Mouse (Mus musculus) c-Kit-negative CD71-positive TER-119-positive erythroid progenitor cells, embryonic 14.5 days (primary cell): Measurements from ENCODE around the gene Hmg20a.
"Not testable (repeated sequence)": the region's sequence is repeated elsewhere in the genome, so short reads cannot be mapped to it uniquely, and the experiment has no call there.

Experiments used
- DNase-seq: peaks from one replicate; pipeline ENCODE4 v3.0.0-alpha.2; 2013; ENCODE audit warnings: low read depth, low spot score

Hmg20a gene

DNA sequence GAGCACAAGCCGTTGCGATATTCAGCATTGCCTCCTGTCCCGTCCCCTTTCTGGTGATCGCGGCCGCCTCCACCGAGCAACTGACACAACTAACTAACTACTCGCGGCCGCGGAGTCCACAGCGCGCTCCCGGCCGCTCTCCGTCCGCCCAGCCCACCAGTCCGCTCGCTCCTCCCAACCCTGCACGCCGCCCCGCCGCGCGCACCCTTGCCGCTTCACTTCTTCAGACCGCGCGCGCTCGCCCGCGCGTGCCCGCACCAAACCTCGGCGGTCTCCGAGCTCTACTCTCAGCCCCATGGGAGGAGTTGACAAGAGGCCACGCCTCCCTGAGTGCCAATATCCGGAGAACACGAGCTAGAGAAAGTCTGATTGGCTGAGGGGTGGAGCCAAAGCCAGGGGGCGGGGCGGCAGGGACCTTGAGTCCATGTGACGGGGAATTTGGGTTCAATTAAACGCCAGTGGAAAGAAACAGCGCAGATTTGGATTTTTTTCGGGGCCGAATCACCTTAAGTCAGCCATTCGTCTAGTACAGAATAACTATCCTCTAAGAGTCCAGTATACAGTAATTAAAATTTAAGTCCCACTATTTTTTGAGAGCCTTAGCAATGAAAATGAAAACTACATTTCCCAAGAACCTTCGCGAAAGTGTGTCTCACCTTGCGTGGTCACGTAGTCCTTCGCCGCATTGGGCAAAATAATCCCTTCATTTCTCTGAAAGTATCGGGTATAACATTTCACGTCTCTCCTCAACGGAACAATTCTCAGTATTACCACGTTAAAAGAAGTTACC is at the start of gene Hmg20a, which contains the start of gene Peak1:
Gene Hmg20a (plus strand): TSS at position 662 of the 790 bp plus-strand sequence.
Gene Peak1 (minus strand): TSS at position 120 of the 790 bp plus-strand sequence.
- DNase-seq: peak; percentile 100

DNA sequence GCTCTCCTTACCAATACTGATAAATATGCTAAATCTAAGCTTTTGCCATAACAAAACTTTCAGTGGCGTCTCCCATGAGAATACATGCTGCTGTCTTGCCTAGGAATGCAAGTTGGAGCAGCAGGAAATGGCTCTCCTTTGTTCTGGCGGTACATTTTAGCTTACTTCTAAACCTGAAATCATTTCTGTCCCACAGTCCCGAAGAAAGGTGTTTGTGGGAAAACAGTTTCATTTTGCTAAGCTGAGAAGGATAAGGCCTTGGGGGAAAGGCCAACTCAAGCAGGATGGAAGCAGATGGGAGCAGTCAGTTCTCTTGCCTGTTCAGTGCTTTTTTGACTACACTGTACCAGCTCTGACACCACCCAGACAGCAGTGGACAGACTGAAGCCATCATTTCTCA is 49.6 kb upstream of the Hmg20a start:
- no peak for DNase-seq

DNA sequence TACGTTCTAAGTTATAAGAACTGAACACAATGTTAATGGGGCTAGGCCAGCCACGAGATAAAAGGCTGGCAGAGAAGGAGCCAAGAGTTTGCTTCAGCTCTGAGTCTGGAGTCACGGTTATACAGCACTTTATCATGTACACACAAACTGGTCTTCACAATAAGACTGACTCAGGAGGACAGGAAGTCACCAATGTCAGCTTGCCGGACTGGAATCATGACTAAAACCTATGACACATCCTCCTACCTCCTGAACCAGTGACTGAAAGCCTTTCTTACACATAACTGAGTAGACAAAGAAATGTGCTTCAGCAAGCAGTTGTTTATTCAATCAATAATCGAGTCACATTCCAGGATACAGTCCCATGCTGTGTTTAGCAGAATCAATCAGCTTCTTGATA is 47.7 kb upstream of the Hmg20a start:
- no peak for DNase-seq

DNA sequence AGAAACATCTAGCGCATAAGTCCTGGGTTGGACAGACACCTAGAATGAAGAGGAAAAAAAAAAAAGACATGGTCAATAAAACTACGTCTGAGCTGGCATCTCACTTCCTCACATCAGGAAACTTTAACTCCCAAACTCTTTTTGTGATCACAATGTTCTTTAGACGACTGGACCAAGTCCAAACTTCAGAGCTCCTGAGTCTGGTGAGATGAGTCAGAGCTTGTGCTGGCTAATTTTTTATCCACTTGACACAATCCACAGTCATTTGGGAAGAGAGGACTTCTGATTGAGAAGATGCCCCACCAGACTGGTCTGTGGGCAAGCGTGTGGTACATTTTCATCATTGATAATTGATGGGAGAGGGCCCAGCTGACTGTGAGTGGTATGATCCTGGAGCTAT is 44.0 kb upstream of the Hmg20a start:
- DNase-seq: no peak

DNA sequence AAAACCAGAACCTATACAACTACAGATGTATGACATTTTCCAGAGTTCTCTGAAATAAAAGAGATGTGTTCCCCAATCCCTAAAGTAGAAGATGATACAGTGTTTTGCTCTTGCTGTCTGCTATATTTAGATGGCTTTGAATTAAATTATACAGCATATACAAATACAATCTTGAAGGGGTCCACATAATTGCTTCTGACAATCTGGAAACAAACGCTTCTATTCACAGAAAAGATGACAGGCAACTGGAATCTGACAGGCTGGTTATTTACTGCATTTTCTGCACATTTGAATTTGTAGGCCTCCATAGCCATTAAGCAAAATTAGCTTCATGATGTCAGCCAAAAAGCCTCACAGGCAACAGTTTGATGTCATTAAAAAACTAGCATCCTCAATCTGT is 35.6 kb upstream of the Hmg20a start:
- DNase-seq: no peak

DNA sequence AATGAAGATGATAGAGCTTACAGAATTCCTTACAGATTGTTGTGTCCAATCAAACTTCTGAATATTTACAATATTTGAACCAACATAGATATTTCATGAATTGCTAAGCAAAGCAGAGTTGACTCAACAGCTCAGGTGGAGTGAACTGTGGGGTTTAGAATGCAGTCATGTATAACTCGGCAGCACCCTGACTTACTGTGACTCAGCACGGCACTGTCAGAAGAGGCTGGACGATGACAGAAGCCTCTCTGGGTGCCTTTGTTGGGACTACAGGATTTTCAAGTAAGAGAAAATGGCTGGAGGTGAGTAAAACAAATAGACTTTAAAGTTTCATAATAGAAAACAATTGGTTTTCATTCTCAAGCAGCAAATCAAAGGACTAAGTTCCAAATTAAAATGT is 25.6 kb upstream of the Hmg20a start:
- DNase-seq: no peak

DNA sequence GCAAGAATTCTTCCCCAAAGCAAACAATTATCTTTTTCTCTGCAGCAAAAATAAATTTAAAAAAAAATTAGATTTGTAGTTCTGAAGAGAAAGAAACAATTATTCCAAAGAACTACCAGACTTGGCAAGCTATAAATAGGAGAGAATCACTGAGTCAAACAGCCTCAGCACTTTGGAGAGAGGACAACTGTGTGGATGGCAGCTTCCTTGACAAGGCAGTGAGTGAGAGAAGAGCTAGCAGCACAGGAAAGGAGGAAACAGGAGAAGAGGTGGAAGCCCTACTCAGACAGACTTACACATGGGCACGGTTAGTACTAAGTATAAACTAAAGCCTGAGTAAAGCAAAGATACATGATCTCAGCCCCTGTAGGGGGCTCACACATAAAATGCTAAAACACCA is 22.1 kb upstream of the Hmg20a start:
- no peak for DNase-seq

DNA sequence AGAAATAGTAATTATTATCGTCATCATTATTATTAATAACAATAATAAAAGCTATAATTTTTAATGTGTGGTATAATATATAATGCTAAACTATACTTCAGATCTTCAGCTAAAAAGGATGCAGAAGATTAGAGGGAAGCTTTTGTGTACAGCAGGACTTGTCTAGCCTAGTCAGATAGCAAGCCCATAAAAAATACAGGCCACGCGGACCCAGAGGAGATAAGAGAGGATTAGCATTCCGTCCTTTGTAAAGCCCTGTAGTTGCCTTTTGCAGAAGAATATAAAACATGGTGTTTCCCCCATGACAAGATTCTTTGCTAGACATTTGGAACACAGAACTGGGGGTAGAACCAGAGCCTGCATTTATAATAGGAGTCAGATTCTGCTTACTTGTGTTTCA is 13.8 kb upstream of the Hmg20a start:
- DNase-seq: no peak

DNA sequence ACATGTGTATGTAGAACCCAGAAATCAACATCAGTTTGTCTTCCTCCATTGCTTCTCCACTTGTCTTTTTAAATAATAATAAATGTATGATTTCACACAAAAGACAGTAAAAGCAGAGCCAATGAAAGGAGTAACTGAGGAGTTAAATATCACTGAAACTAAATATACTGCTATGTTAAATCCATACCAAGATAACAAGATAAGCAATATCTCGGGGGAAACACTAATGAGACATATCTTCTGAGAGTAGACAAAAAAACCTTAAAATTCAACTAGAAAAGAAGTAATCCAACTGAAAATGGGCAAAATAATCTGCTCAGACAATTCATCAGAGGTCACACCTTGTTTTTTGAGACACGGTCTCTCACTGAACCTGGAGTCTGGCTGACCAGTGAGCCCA is 8.5 kb upstream of the Hmg20a start:
- DNase-seq: no peak

DNA sequence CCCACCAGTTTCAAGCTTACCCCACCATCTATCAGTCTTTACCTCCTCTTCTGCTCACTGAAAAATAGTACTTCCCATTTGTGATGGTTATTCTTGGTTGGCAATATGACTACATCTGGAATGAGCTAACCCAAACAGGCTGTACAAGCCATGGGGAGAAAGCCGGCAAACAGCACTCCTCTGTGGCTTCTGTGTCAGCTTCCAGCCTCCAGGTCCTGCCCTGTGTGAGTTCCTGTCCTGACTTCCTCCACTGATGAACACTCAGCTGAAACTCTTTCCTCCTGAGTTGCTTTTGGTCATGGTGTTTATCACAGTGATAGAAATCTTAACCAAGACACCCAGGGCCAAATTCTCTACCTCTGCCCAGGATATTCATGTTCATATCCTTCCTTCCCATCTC is 5.7 kb upstream of the Hmg20a start:
- no peak for DNase-seq

DNA sequence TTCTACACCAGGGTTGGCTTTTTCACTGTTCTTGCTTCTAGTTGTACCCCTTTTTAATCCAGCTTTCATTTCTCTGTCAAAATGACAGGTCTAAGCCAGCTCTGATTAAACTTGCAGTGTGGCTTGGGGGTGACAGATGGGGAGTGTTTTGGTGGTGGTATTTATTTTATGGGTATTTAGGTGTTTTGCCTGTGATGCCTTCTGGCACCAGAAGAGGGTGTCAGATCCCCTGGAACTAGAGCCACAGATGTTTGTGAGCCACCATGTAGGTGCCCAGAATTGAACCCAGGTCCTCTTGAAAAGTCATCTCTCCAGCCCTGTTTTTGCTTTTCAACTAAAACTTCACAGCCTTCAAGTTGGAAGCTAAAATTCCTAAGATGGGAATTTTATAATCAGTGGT is 4.1 kb upstream of the Hmg20a start:
- no peak for DNase-seq

DNA sequence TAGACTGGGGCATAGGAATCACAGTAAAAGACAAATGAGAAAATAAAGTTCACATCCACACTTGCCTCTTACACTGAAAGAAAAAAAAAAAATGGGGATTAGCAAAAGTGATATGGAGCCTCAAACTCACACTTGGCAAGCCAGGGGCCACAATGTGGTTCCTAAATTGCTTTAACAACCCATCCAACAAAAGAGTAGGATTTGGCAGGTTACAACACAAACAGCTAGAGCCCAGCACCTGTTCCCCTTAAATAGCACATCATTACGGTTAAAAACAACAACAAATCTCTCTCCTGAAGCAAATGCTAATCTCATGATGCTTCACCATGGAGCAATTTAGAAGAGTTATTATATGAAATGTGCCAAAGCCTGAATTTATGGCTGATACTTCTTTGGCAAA is 3.0 kb upstream of the Hmg20a start:
- DNase-seq: no peak

DNA sequence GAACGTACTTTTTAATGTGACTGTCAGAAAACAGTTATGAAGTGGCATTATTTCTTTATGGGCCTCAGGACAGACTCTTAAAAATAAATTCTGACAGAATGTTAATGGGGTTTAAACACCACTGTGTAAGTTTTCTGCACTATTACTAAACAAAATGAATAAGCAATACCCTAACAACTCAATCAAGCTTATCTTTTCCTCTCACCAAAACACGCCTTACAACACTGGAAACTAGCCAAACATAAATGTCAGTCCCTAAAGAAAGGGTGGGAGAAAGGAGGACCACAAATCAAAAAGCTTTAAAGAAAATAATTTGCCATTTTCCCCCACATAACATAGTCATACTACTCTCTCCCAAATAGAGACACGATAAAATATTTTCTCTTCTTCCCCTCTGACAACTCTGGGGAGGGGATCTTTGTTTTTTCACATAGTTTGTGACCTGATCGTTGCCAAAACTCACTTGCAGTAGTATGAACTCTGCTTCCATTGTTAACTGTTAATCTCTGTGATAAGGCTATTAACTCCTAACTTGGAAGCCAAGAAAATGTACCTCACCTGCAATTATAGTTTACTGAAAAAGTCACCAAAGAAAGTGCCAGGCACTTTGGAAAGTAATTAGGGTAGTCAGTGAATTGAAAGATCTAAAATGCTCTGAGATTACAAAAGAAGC is 2.3 kb upstream of the Hmg20a start:
- DNase-seq: no peak

DNA sequence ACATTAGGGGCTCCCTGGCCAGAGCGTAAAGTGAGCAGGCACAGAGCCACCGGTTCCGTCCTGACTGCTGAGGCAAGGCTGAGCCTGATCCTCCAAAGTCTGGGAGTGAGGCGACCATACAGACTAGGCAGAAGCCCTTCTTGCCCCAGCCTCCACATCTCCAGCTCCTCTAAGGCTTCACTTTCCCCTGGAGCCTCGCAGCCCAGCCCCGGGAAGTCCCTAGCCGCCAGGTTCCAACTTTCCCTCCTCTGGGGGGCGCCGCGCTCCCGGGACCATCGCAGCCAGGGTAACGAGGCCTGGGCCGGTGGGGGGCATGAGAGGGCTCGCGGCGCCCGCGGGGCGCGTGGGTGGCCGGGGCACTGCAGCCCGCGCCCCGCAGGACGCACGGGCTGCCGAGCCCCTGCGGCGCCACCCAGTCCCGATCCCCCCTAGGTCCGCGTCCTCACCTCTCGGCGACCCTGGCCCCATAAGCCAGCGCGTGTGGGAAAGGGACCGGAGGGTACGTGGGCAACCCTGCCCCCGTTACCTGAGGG is 928 bp upstream of the Hmg20a start:
- DNase-seq: peak; percentile 20

DNA sequence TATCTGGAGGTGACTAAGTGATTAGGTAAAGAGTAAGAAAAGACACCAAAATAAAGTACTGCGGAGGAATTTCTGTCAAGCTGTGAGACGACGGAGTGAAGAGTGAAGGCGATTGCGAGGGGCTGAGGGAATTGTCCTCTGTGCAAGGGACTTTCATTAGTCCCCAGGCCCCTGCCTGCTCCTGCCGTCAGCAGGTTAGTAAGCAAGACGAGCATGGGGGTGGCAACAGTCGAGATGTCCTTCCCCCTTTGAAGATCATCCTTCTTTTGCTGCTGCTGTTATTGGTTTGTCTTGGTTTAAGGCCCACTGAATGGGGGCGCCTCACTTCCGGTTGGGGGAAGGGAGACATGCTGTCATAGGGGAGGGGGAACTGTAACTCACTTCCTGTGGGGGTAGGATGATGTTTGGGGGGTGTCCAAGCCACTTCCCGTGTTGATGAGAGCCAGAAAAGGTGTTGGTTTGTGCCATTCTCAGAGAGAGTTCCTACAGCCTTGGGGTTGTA is 380 bp downstream of the Hmg20a start:
- no peak for DNase-seq

DNA sequence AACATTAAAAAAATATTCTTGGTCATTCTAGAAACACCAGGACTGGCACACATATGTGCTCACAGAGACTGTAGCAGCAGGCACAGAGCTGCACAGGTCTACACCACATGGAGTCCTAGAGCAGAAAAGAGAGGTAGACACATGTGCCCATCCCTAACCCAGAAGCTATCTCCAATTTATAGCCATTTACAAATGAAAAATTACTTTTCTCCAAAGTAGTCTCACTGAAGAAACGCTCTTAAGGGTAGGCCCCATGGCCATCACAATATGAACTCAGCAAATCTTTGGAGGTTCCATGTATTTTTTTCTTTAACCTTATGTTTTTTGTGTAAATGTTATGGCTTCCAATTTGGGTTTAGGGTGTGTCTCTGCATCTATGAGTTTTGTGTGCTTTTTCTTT is 1.8 kb downstream of the Hmg20a start:
- DNase-seq: no peak

DNA sequence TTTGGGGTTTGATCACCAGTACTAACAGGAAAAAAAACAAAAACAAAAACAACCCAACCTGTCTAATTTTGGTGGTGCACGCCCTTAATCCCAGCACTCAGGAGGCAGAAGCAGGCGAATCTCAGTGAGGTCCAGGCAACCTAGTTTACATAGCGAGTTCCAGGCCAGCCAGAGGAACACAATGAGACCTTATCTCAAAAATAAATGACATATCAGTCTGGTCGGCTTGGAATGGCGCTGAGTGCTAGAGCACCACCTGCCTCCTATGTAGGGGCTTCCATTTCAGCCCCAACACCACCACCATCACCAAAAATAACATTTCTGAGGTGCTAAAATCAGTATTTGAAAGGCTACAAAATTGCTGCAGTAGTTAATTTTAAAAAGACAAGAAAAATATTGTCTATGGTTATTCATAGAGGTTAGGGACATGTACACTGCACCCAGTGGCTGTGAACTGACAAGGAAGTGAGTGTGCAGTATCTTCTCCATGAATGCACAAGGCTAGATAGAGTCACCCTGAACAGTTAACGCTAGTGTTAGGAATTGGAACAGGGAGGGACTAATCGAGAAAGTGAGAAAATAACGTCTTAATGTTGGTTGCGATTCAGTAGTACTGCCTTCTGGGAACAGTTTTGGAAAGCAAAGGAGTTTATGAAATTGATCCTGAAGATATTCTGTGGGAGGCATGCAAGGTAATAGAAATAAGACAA is 2.6 kb downstream of the Hmg20a start:
- DNase-seq: no peak

DNA sequence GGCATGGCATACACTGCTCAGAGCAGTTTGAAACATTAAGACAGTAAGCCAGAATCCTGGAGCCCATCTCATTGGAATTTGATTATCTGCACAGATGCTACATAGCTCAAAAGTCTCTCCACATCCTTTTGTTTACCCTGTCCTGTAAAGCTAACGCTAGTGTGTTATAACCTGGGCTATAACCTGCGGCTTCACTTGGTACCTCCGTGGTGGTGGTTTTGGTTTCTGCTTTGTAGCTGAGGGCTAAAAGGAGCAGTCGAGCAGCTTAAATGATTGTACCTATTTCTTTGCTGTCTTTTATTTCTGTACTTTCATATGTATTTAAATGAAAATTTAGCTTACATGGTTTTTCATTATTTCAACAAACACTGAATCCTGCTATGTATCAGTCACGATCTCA is 3.6 kb downstream of the Hmg20a start:
- DNase-seq: no peak

DNA sequence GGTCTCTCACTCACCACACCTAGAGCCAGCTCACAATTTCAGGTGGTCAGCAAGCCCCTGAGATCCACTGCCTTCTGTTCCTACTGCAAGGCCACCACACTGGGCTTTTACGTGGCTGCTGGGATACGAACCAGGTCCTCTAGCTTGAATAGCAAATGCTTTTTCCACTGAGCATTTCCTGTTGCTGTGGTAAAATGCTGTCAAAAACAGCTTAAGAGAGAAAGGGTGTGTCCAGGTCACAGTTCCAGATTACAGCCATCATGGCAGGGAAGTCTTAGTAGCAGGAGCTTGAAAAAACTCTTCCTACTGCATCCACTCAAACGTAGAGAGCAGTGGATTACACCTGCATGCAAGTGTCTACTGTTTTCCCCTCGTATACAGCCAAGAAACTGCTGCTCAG is 6.5 kb downstream of the Hmg20a start:
- DNase-seq: no peak

DNA sequence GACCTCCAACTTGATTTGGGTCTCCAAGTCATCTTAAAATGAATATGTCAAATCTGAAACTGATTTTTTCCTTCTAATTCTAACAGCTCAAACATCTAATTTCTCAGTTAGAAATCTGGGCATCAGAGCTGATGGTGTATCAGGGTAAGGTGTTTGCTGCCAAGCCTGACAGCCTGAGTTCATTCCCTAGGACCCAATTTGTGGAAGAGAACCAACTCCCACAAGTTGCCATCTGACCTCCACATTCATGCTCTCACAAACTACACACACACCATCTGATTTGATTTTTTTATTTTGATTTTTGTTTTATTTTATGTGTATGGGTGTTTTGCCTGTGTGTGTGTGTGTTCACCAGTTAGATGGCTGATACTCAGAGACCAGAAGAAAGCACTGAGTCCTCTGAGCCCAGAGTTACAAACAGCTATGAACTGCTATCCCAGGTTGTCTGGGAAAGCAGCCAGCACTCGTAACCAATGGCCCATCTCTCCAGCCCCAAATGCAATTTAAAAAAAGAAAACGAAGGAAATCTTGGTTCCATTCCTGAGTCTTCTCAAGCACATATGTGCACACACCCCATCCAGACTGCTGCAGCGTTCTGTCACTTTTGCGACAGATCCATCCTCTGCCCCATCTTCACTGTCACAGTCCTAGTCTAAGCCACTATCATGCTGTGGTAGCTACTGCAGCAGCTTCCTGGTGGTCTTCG is 17.6 kb downstream of the Hmg20a start:
- no peak for DNase-seq

DNA sequence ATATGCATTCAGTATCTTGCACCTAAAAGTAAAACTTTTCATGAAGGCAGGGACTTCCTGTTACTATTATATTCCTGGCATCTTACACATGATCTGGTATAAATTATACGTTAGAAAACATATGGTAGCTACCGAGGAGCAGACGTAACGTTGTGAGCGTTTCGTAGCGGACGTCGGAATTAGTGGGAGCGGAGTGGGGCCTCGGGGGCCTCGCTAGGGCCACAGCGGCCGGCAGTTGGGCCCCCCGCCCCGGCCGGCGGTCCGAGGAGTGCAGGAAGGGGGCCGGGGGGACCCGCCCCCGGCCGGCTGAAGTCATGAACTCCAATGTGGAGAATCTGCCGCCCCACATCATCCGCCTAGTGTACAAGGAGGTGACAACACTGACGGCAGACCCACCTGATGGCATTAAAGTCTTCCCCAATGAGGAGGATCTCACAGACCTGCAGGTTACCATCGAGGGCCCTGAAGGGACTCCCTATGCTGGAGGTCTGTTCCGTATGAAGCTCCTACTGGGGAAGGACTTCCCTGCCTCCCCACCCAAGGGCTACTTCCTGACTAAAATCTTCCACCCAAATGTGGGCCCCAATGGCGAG is 19.0 kb downstream of the Hmg20a start:
- DNase-seq: not testable (repeated sequence)
